Mouse (Mus musculus) hindbrain, postnatal 0 days (tissue): ENCODE results near the gene Scn1b. TPM values are rescaled to one million over a fixed set of nuclear protein-coding genes. Genes with fewer than 3 reads are reported as not detected.

Experiments
- ATAC-seq: fragments of 200-750 bp; cut with Nextera tagmentation; 2 replicates; pipeline ENCODE4 v1.8.0; 2017; ENCODE audit warnings: mild to moderate bottlenecking, moderate TSS enrichment, moderate library complexity
- DNase-seq: peaks from one replicate; pipeline ENCODE4 v3.0.0-alpha.2; 2015; ENCODE audit warnings: low spot score
- H3K27ac ChIP-seq: fragments of 300-500 bp; sonication (generic); 2 replicates; pipeline ENCODE4 v1.5.1; 2014; ENCODE audit warnings: mild to moderate bottlenecking
- H3K27me3 ChIP-seq: fragments of 300-500 bp; sonication (generic); 2 replicates; pipeline ENCODE4 v1.6.1; 2014; ENCODE audit warnings: low read length, mixed read lengths; ENCODE audit not compliant: insufficient read depth
- H3K36me3 ChIP-seq: fragments of 300-500 bp; sonication (generic); 2 replicates; pipeline ENCODE4 v1.6.1; 2014; ENCODE audit warnings: low read length, mixed read lengths; ENCODE audit not compliant: insufficient read depth
- H3K4me1 ChIP-seq: fragments of 300-500 bp; sonication (generic); 2 replicates; pipeline ENCODE4 v1.6.1; 2014; ENCODE audit warnings: antibody characterized with exemption, low read length, mixed read lengths; ENCODE audit not compliant: insufficient read depth
- H3K4me2 ChIP-seq: fragments of 300-500 bp; sonication (generic); 2 replicates; pipeline ENCODE4 v1.6.1; 2014; ENCODE audit warnings: low read depth, mild to moderate bottlenecking, low read length, moderate library complexity, mixed read lengths
- H3K4me3 ChIP-seq: fragments of 300-500 bp; sonication (generic); 2 replicates; pipeline ENCODE4 v1.5.1; 2014; ENCODE audit warnings: low read length
- H3K9ac ChIP-seq: fragments of 300-500 bp; sonication (generic); replicated peaks from 2 replicates; pipeline ENCODE4 v1.6.1; 2014; ENCODE audit warnings: mild to moderate bottlenecking, low read length, moderate library complexity, mixed read lengths
- H3K9me3 ChIP-seq: fragments of 300-500 bp; sonication (generic); 2 replicates; pipeline ENCODE4 v1.6.1; 2016; ENCODE audit warnings: low read length, mixed read lengths
- CTCF ChIP-seq: IDR thresholded peaks from 2 replicates; pipeline ENCODE4 v1.5.1; 2016; ENCODE audit warnings: antibody characterized with exemption, control low read depth, low read depth
- WGBS: fragments of 180-500 bp; shearing (Covaris S2); extraction: QIAGEN DNeasy Blood & Tissue Kit; methylation state at CpG from one replicate; pipeline ENCODE4 v1.1.7; 2014; 5-methylcytosine and 5-hydroxymethylcytosine counted together
- polyA plus RNA-seq: library from polyadenylated mRNA; unstranded; fragments of >200 nt; fragmentation: Nextera tagmentation; extraction: Ambion mirVana; gene quantifications from 2 replicates; pipeline ENCODE4 v1.2.1, GENCODE M21; 2015
- total RNA-seq: library from RNA; depleted of rRNA; stranded (reverse); fragments of >200 nt; gene quantifications from 2 replicates; pipeline ENCODE4 v1.2.3, GENCODE M21; 2014

Gene Scn1b
- total and polyA plus RNA-seq, 2 experiments from 2014 or later: 44.3 to 69.5 TPM

GRCm38 (mm10) chr7:31116721-31117145, 10.1 kb downstream of the Scn1b start:
- no peak overlapping the region for H3K4me2 ChIP-seq
- no peak overlapping the region for H3K9ac ChIP-seq
- H3K4me3 ChIP-seq: no peak overlapping the region
- H3K36me3 ChIP-seq: no peaks in the 10 kb centered on the region
- no peak for TF ChIP-seq CTCF
- no peaks in the 10 kb centered on the region for H3K4me1 ChIP-seq
- ATAC-seq (0 out of 2 replicates have a peak, but pooled peaks have one; percentile 10), DNase-seq (no peak)
- 47% methylated on average over 13 of the region's 16 CpGs for WGBS
- H3K9me3 ChIP-seq: no peaks in the 10 kb centered on the region
- H3K27me3 ChIP-seq: no peaks in the 10 kb centered on the region
- H3K27ac ChIP-seq: no peak overlapping the region

- no peak for DNase-seq
- H3K9ac ChIP-seq: no peak overlapping the region
- H3K27me3 ChIP-seq: no peaks in the 10 kb centered on the region
- no peaks in the 10 kb centered on the region for H3K36me3 ChIP-seq
- no peaks in the 10 kb centered on the region for H3K9me3 ChIP-seq
- no peak for TF ChIP-seq CTCF
- H3K4me1 ChIP-seq: no peaks in the 10 kb centered on the region
- no peak overlapping the region for H3K27ac ChIP-seq
- H3K4me2 ChIP-seq: no peak overlapping the region
- peak; percentile 4; the same call in 1 of the 2 replicates for ATAC-seq
- H3K4me3 ChIP-seq: no peak overlapping the region
- WGBS: 38% methylated on average over 17 of the region's 17 CpGs
Measured at GRCm38 (mm10) chr7:31115587-31116043, 11.2 kb downstream of the Scn1b start.

GRCm38 (mm10) chr7:31115182-31115581, 11.6 kb downstream of the Scn1b start, which contains the start of gene Hpn:
TSS of gene Hpn (minus strand) at chr7:31115290.
- WGBS: 21% methylated on average over 14 of the region's 15 CpGs
- H3K4me2 ChIP-seq: no peak within 1 kb of the TSS

GRCm38 (mm10) chr7:31114646-31115045, 12.2 kb downstream of the Scn1b start:
- no peak overlapping the region for H3K4me3 ChIP-seq
- no peaks in the 10 kb centered on the region for H3K36me3 ChIP-seq
- H3K9ac ChIP-seq: no peak overlapping the region
- no peaks in the 10 kb centered on the region for H3K4me1 ChIP-seq
- H3K9me3 ChIP-seq: no peaks in the 10 kb centered on the region
- WGBS: 54% methylated on average over 10 of the region's 10 CpGs
- DNase-seq (no peak), ATAC-seq (no peak)
- no peaks in the 10 kb centered on the region for H3K27me3 ChIP-seq
- 0 out of 2 replicates have a peak, but pooled peaks have one; percentile 23 for TF ChIP-seq CTCF
- H3K27ac ChIP-seq: no peak overlapping the region
- H3K4me2 ChIP-seq: no peak overlapping the region

More at GRCm38 (mm10) chr7:31115182-31115581, 11.6 kb downstream of the Scn1b start, which contains the start of gene Hpn:
- no peaks in the 10 kb centered on the region for H3K36me3 ChIP-seq
- no peak for TF ChIP-seq CTCF
- H3K4me3 ChIP-seq: no peak within 1 kb of the TSS
- no peak within 1 kb of the TSS for H3K9ac ChIP-seq
- no peak within 1 kb of the TSS for H3K27ac ChIP-seq
- DNase-seq: no peak
- no peaks in the 10 kb centered on the region for H3K9me3 ChIP-seq
- no peaks in the 10 kb centered on the region for H3K27me3 ChIP-seq
- no peak for ATAC-seq
- no peaks in the 10 kb centered on the region for H3K4me1 ChIP-seq

- Histone ChIP-seq H3K4me2 (no peak overlapping the region), H3K9me3 (no peaks in the 10 kb centered on the region), H3K36me3 (no peaks in the 10 kb centered on the region), H3K4me1 (no peaks in the 10 kb centered on the region), H3K9ac (no peak overlapping the region), H3K27me3 (no peaks in the 10 kb centered on the region), H3K27ac (no peak overlapping the region), H3K4me3 (no peak overlapping the region)
- TF ChIP-seq CTCF: no peak
- WGBS: 84% methylated on average over 6 of the region's 6 CpGs
- DNase-seq: no peak
- no peak for ATAC-seq
Measured at GRCm38 (mm10) chr7:31113800-31114199, 13.0 kb downstream of the Scn1b start.

- Histone ChIP-seq H3K36me3 (no peaks in the 10 kb centered on the region), H3K9me3 (no peaks in the 10 kb centered on the region), H3K27ac (no peak overlapping the region), H3K4me3 (no peak overlapping the region), H3K9ac (no peak overlapping the region), H3K4me2 (no peak overlapping the region), H3K4me1 (no peaks in the 10 kb centered on the region), H3K27me3 (no peaks in the 10 kb centered on the region)
- TF ChIP-seq CTCF: no peak
- ATAC-seq: no peak
- 39% methylated on average over 4 of the region's 4 CpGs for WGBS
- no peak for DNase-seq
Measured at GRCm38 (mm10) chr7:31112036-31112435, 14.8 kb downstream of the Scn1b start.

GRCm38 (mm10) chr7:31110861-31111385, 15.9 kb downstream of the Scn1b start:
- ATAC-seq (no peak), DNase-seq (no peak)
- TF ChIP-seq CTCF: no peak
- Histone ChIP-seq H3K9me3 (no peaks in the 10 kb centered on the region), H3K9ac (no peak overlapping the region), H3K4me1 (no peaks in the 10 kb centered on the region), H3K27me3 (no peaks in the 10 kb centered on the region), H3K27ac (no peak overlapping the region), H3K4me2 (no peak overlapping the region), H3K4me3 (no peak overlapping the region), H3K36me3 (no peaks in the 10 kb centered on the region)
- WGBS: 86% methylated on average over 15 of the region's 15 CpGs
